In genomic region chr5:90964316-90964715, GRCm38 (mm10) we compare ENCODE assay signal across 9 mouse cellular contexts. TPM values are rescaled to one million over a fixed set of nuclear protein-coding genes. Genes with fewer than 3 reads are reported as not detected.
DNase-seq lines count a peak whose midpoint lies in the region; ATAC-seq lines count a peak whose summit lies in the region.
"Had no signal": no experiment of that assay in that cellular context is flagged by ENCODE, and none has a peak within 500 bp of the region (broad histone marks: within the 10 kb centered on the region; RNA-seq: fewer than 3 reads in every experiment).

No protein-coding gene starts in this region.

- H3K27ac ChIP-seq in neural tube, embryonic 11.5 days (ENCODE audit: low read depth, low read length) = no peak overlapping the region
- no peak overlapping the region for H3K27ac ChIP-seq in neural tube, embryonic 15.5 days (replicated peaks)
- no peak overlapping the region for H3K27ac ChIP-seq in midbrain, embryonic 11.5 days (ENCODE audit: low read depth, low read length)
- H3K27ac ChIP-seq: hindbrain, embryonic 15.5 days had no signal

- H3K4me3 ChIP-seq in neural tube, embryonic 11.5 days (ENCODE audit: low read depth, low read length) = no peak overlapping the region
- H3K4me3 ChIP-seq in neural tube, embryonic 15.5 days (replicated peaks) = no peak overlapping the region
- no peak overlapping the region for H3K4me3 ChIP-seq in midbrain, embryonic 11.5 days (ENCODE audit: low read depth, low read length)
- H3K4me3 ChIP-seq: hindbrain, embryonic 15.5 days had no signal

- no peaks in the 10 kb centered on the region for H3K36me3 ChIP-seq in neural tube, embryonic 11.5 days (ENCODE audit: control insufficient read depth, insufficient read depth, low read length)
- H3K36me3 ChIP-seq in neural tube, embryonic 15.5 days = no peaks in the 10 kb centered on the region
- no peaks in the 10 kb centered on the region for H3K36me3 ChIP-seq in midbrain, embryonic 11.5 days (ENCODE audit: control insufficient read depth, insufficient read depth, low read length)

- no peak for ATAC-seq in cerebellum, adult (ENCODE audit: insufficient number of reproducible peaks, low FRiP score, low TSS enrichment)
- no peak for ATAC-seq in neural tube, embryonic 11.5 days (ENCODE audit: insufficient read depth, low FRiP score, low TSS enrichment)
- ATAC-seq in neural tube, embryonic 15.5 days (ENCODE audit: low FRiP score) = no peak
- peak; percentile 52; the same call in 1 of the 2 replicates for ATAC-seq in erythroblast, adult 5-6 weeks (replicated peaks; ENCODE audit: low FRiP score, poor library complexity, severe bottlenecking)
- no peak for ATAC-seq in midbrain, embryonic 11.5 days (ENCODE audit: low FRiP score)

- no peaks in the 10 kb centered on the region for H3K9me3 ChIP-seq in neural tube, embryonic 11.5 days (ENCODE audit: control insufficient read depth, low read length)
- no peaks in the 10 kb centered on the region for H3K9me3 ChIP-seq in neural tube, embryonic 15.5 days (replicated peaks)
- H3K9me3 ChIP-seq in midbrain, embryonic 11.5 days (ENCODE audit: control insufficient read depth, low read length) = no peaks in the 10 kb centered on the region
- H3K9me3 ChIP-seq: hindbrain, embryonic 15.5 days had no signal

- H3K4me1 ChIP-seq in neural tube, embryonic 11.5 days (ENCODE audit: control insufficient read depth, insufficient read depth, low read length) = no peaks in the 10 kb centered on the region
- H3K4me1 ChIP-seq in neural tube, embryonic 15.5 days = no peaks in the 10 kb centered on the region
- H3K4me1 ChIP-seq in midbrain, embryonic 11.5 days (ENCODE audit: control insufficient read depth, insufficient read depth, low read length) = no peaks in the 10 kb centered on the region
- H3K4me1 ChIP-seq: hindbrain, embryonic 15.5 days had no signal

- peak; percentile 15 to 49 for DNase-seq in cerebellum, postnatal 14 days
- peak; percentile 30 for DNase-seq in neural tube, embryonic 11.5 days (ENCODE audit: low spot score)
- peak; percentile 19 for DNase-seq in mesoderm, embryonic 11.5 days (ENCODE audit: low read depth, low spot score)
- DNase-seq in frontal cortex, adult 2 months (ENCODE audit: extremely low spot score in 1 of 2, low spot score in 1 of 2) = no peak
- no peak for DNase-seq in midbrain, embryonic 11.5 days (ENCODE audit: low spot score, missing footprints)

- WGBS in neural tube, embryonic 11.5 days = 72% methylated on average over 4 of the region's 4 CpGs
- 71% methylated on average over 4 of the region's 4 CpGs for WGBS in neural tube, embryonic 15.5 days
- 67% methylated on average over 4 of the region's 4 CpGs for WGBS in midbrain, embryonic 11.5 days

- no peaks in the 10 kb centered on the region for H3K27me3 ChIP-seq in neural tube, embryonic 11.5 days (ENCODE audit: control insufficient read depth, insufficient read depth, low read length)
- H3K27me3 ChIP-seq in neural tube, embryonic 15.5 days (replicated peaks) = no peaks in the 10 kb centered on the region
- no peaks in the 10 kb centered on the region for H3K27me3 ChIP-seq in midbrain, embryonic 11.5 days (ENCODE audit: control insufficient read depth, insufficient read depth, low read length)
- H3K27me3 ChIP-seq: hindbrain, embryonic 15.5 days had no signal

- H3K4me2 ChIP-seq in neural tube, embryonic 11.5 days (ENCODE audit: low read depth) = no peak overlapping the region
- no peak overlapping the region for H3K4me2 ChIP-seq in neural tube, embryonic 15.5 days
- no peak overlapping the region for H3K4me2 ChIP-seq in midbrain, embryonic 11.5 days
- H3K4me2 ChIP-seq: hindbrain, embryonic 15.5 days had no signal

- H3K9ac ChIP-seq in neural tube, embryonic 11.5 days (ENCODE audit: low read length) = no peak overlapping the region
- H3K9ac ChIP-seq in neural tube, embryonic 15.5 days (replicated peaks) = no peak overlapping the region
- no peak overlapping the region for H3K9ac ChIP-seq in midbrain, embryonic 11.5 days (ENCODE audit: low read length)
- H3K9ac ChIP-seq: hindbrain, embryonic 15.5 days had no signal

RNA-seq across cellular contexts. Expression of gene Mthfd2l, which starts 33.4 kb away (rescaled TPM):
- polyA plus RNA-seq in neural tube, embryonic 11.5 days (2014; fragmentation: Nextera tagmentation; extraction: Ambion mirVana) = 87.7 and 93.3 TPM in 2 replicates
- polyA plus RNA-seq in neural tube, embryonic 15.5 days (2015; fragmentation: Nextera tagmentation; extraction: Ambion mirVana) = 76.4 and 86.6 TPM in 2 replicates
- 0.38 and 1.7 TPM in 2 replicates for total RNA-seq in erythroblast, adult 5-6 weeks (2015; ENCODE audit: low replicate concordance)
- total RNA-seq in erythroblast, adult 5-6 weeks (2017; ENCODE audit: low replicate concordance) = 3.0 TPM in 1 of 2 replicates, not detected in the other
- 19.0 and 23.6 TPM in 2 replicates for polyA plus RNA-seq in frontal cortex, adult 2 months (2012; rRNA removed)
- 105 and 107 TPM in 2 replicates for polyA plus RNA-seq in midbrain, embryonic 11.5 days (2014; fragmentation: Nextera tagmentation; extraction: Ambion mirVana)

Comparison
In these comparisons a context has a peak if more than half of its experiments do, and no peak if none do; other contexts are left out.
1. DNase-seq: peak in cerebellum, postnatal 14 days (2 of 2), neural tube, embryonic 11.5 days (single experiment) and mesoderm, embryonic 11.5 days (single experiment); none in frontal cortex, adult 2 months (0 of 2) and midbrain, embryonic 11.5 days (single experiment).